Mouse (Mus musculus) lung, embryonic 14.5 days (tissue): ENCODE data around the gene Fgd2. TPM values are rescaled to one million over a fixed set of nuclear protein-coding genes. Genes with fewer than 3 reads are reported as not detected.

Experiments used
- ATAC-seq: fragments of 200-750 bp; cut with Nextera tagmentation; 2 replicates; pipeline ENCODE4 v1.8.0; 2017; ENCODE audit warnings: mild to moderate bottlenecking, moderate TSS enrichment, moderate library complexity; ENCODE audit not compliant: insufficient read depth
- DNase-seq: peaks from one replicate; pipeline ENCODE4 v3.0.0-alpha.2; 2015
- H3K27ac ChIP-seq: fragments of 300-500 bp; sonication (generic); 2 replicates; pipeline ENCODE4 v1.5.1; 2014; ENCODE audit warnings: low read depth, mild to moderate bottlenecking, moderate library complexity
- H3K27me3 ChIP-seq: fragments of 300-500 bp; sonication (generic); 2 replicates; pipeline ENCODE4 v1.6.1; 2014; ENCODE audit warnings: low read length, control low read depth; ENCODE audit not compliant: insufficient read depth
- H3K36me3 ChIP-seq: fragments of 300-500 bp; sonication (generic); 2 replicates; pipeline ENCODE4 v1.6.1; 2014; ENCODE audit warnings: control low read depth; ENCODE audit not compliant: insufficient read depth
- H3K4me1 ChIP-seq: fragments of 300-500 bp; sonication (generic); 2 replicates; pipeline ENCODE4 v1.6.1; 2014; ENCODE audit warnings: antibody characterized with exemption, control low read depth; ENCODE audit not compliant: insufficient read depth
- H3K4me2 ChIP-seq: fragments of 300-500 bp; sonication (generic); 2 replicates; pipeline ENCODE4 v1.6.1; 2014; ENCODE audit warnings: mild to moderate bottlenecking
- H3K4me3 ChIP-seq: fragments of 300-500 bp; sonication (generic); 2 replicates; pipeline ENCODE4 v1.5.1; 2014; ENCODE audit warnings: low read depth, low read length
- H3K9ac ChIP-seq: fragments of 300-500 bp; sonication (generic); 2 replicates; pipeline ENCODE4 v1.6.1; 2014
- H3K9me3 ChIP-seq: fragments of 300-500 bp; sonication (generic); 2 replicates; pipeline ENCODE4 v1.6.1; 2016; ENCODE audit warnings: low read depth, low read length, control low read depth
- CTCF ChIP-seq: IDR thresholded peaks from 2 replicates; pipeline ENCODE4 v1.5.1; 2016; ENCODE audit warnings: antibody characterized with exemption, low read depth
- WGBS: fragments of 180-500 bp; shearing (Covaris S2); extraction: QIAGEN DNeasy Blood & Tissue Kit; methylation state at CpG from one replicate; pipeline ENCODE4 v1.1.7; 2014; 5-methylcytosine and 5-hydroxymethylcytosine counted together
- polyA plus RNA-seq: library from polyadenylated mRNA; unstranded; fragments of >200 nt; fragmentation: Nextera tagmentation; extraction: Ambion mirVana; gene quantifications from 2 replicates; pipeline ENCODE4 v1.2.1, GENCODE M21; 2014

The Fgd2 gene
- polyA plus RNA-seq, 1 experiment from 2014 or later: 19.2 TPM

GRCm38 (mm10) chr17:29419976-29420739 is 59.4 kb downstream of the Fgd2 start:
- Histone ChIP-seq H3K27me3 (no peaks in the 10 kb centered on the region), H3K4me1 (peaks cover 9% of the 10 kb centered on the region), H3K36me3 (no peaks in the 10 kb centered on the region), H3K9ac (no peak overlapping the region), H3K4me2 (no peak overlapping the region), H3K27ac (no peak overlapping the region), H3K9me3 (no peaks in the 10 kb centered on the region), H3K4me3 (no peak overlapping the region)
- DNase-seq: no peak
- TF ChIP-seq CTCF: no peak
- whole genome bisulfite sequencing: 59% methylated on average over 12 of the region's 12 CpGs
- no peak for ATAC-seq

DNA sequence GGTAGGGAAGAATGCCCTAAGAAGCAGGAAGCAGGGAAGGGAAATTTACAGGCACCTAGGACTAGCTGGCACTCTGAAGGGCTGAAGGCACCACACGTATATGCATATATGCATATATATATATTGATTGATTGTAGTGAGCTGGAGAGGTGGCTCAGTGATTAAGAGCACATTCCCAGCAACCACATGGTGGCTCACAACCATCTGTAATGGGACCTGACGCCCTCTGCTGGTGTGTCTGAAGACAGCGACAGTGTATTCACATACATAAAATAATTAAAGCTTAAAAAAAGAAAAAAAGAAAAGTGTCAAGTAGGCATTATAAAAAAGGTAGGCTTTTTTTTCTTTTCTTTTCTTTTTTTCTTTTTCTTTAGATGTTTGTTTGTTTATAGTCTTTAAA is 60.6 kb downstream of the Fgd2 start:
- Histone ChIP-seq H3K27me3 (no peaks in the 10 kb centered on the region), H3K4me2 (no peak overlapping the region), H3K9me3 (no peaks in the 10 kb centered on the region), H3K9ac (no peak overlapping the region), H3K27ac (no peak overlapping the region), H3K4me3 (no peak overlapping the region), H3K4me1 (peaks cover 2% of the 10 kb centered on the region), H3K36me3 (no peaks in the 10 kb centered on the region)
- DNase-seq: no peak
- 78% methylated on average over 3 of the region's 3 CpGs for WGBS
- no peak for ATAC-seq
- TF ChIP-seq CTCF: peak; percentile 11; the same call in 1 of the 2 replicates

DNA sequence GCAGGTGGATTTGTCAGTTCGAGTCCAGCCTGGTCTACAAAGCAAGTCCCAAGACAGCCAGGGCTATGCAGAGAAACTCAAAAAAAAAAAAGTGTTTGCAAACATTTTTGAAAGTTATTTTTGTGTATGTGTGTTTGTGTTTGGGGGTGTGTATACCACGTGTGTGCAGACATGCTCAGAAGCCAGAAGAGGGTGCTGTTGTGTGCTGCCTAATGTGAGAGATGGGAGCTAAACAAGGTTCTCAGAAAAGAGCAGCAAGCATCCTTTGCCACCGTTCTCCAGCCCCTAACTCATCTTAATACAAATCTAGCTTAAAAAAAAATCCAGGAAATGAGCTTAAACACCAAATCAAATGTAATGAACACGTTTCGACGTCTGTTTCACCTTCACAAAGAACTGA is 61.6 kb downstream of the Fgd2 start:
- H3K9me3 ChIP-seq: no peaks in the 10 kb centered on the region
- no peak overlapping the region for H3K4me2 ChIP-seq
- no peaks in the 10 kb centered on the region for H3K27me3 ChIP-seq
- H3K36me3 ChIP-seq: no peaks in the 10 kb centered on the region
- H3K27ac ChIP-seq: no peak overlapping the region
- H3K9ac ChIP-seq: no peak overlapping the region
- 87% methylated on average over 6 of the region's 6 CpGs for WGBS
- ATAC-seq (no peak), DNase-seq (peak; percentile 30)
- H3K4me3 ChIP-seq: no peak overlapping the region
- TF ChIP-seq CTCF: peak; percentile 41
- H3K4me1 ChIP-seq: no peaks in the 10 kb centered on the region

- no peaks in the 10 kb centered on the region for H3K36me3 ChIP-seq
- no peak for ATAC-seq
- H3K4me3 ChIP-seq: no peak overlapping the region
- no peaks in the 10 kb centered on the region for H3K4me1 ChIP-seq
- no peaks in the 10 kb centered on the region for H3K9me3 ChIP-seq
- no peak overlapping the region for H3K4me2 ChIP-seq
- no peak for DNase-seq
- H3K27ac ChIP-seq: no peak overlapping the region
- no peak overlapping the region for H3K9ac ChIP-seq
- TF ChIP-seq CTCF: no peak
- no peaks in the 10 kb centered on the region for H3K27me3 ChIP-seq
- WGBS: 63% methylated on average over 8 of the region's 8 CpGs
Measured at GRCm38 (mm10) chr17:29422912-29423504, 62.3 kb downstream of the Fgd2 start.

GRCm38 (mm10) chr17:29423991-29424390 is 63.3 kb downstream of the Fgd2 start:
- H3K9me3 ChIP-seq: no peaks in the 10 kb centered on the region
- no peak for TF ChIP-seq CTCF
- H3K27me3 ChIP-seq: no peaks in the 10 kb centered on the region
- H3K4me3 ChIP-seq: no peak overlapping the region
- no peaks in the 10 kb centered on the region for H3K4me1 ChIP-seq
- no peak overlapping the region for H3K27ac ChIP-seq
- ATAC-seq: no peak
- H3K4me2 ChIP-seq: no peak overlapping the region
- DNase-seq: no peak
- no peaks in the 10 kb centered on the region for H3K36me3 ChIP-seq
- no peak overlapping the region for H3K9ac ChIP-seq
- 77% methylated on average over 2 of the region's 2 CpGs for WGBS

- no peak for DNase-seq
- TF ChIP-seq CTCF: no peak
- 65% methylated on average over 9 of the region's 9 CpGs for WGBS
- no peak for ATAC-seq
- no peaks in the 10 kb centered on the region for H3K4me1 ChIP-seq
- no peaks in the 10 kb centered on the region for H3K9me3 ChIP-seq
- H3K27me3 ChIP-seq: no peaks in the 10 kb centered on the region
- H3K9ac ChIP-seq: no peak overlapping the region
- H3K36me3 ChIP-seq: no peaks in the 10 kb centered on the region
- no peak overlapping the region for H3K27ac ChIP-seq
- H3K4me2 ChIP-seq: no peak overlapping the region
- H3K4me3 ChIP-seq: no peak overlapping the region
Measured at GRCm38 (mm10) chr17:29425345-29425744, 64.6 kb downstream of the Fgd2 start.

DNA sequence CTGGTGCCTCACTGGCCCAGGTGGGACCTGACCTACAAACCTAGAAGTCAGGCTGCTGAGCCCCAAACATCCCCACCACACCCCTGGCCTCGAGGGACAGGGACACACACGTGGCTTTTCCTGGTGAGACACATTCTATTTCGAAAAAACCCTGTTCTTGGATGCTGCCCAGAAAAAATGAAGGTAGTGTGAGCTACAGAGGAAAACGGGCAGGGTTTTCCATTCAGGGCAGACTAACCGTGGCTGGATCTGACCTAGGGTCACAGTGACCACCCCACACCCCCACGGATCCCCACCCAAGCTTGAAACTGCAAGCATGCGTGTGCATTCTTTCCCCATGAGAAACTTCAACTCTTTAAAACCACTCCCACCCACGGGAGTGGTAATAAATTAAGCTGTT is 67.5 kb downstream of the Fgd2 start:
- Histone ChIP-seq H3K36me3 (no peaks in the 10 kb centered on the region), H3K4me2 (no peak overlapping the region), H3K27ac (no peak overlapping the region), H3K9ac (no peak overlapping the region), H3K27me3 (no peaks in the 10 kb centered on the region), H3K4me3 (no peak overlapping the region), H3K4me1 (no peaks in the 10 kb centered on the region), H3K9me3 (no peaks in the 10 kb centered on the region)
- WGBS: 26% methylated on average over 8 of the region's 8 CpGs
- DNase-seq (no peak), ATAC-seq (no peak)
- no peak for TF ChIP-seq CTCF
